Mouse (Mus musculus) forebrain, embryonic 13.5 days (tissue): ENCODE data around the gene Icos. TPM values are rescaled to one million over a fixed set of nuclear protein-coding genes. Genes with fewer than 3 reads are reported as not detected.
A peak's percentile ranks its signal among the peaks of the same experiment; 100 is the strongest.

Source experiments
- ATAC-seq: fragments of 200-750 bp; cut with Nextera tagmentation; 2 replicates; pipeline ENCODE4 v1.8.0; 2017
- H3K27ac ChIP-seq: fragments of 300-500 bp; sonication (generic); 2 replicates; pipeline ENCODE4 v1.5.1; 2015; ENCODE audit warnings: inconsistent platforms, mild to moderate bottlenecking, moderate library complexity
- H3K27me3 ChIP-seq: fragments of 300-500 bp; sonication (generic); 2 replicates; pipeline ENCODE4 v1.6.1; 2015; ENCODE audit warnings: mild to moderate bottlenecking, inconsistent platforms
- H3K36me3 ChIP-seq: fragments of 300-500 bp; sonication (generic); 2 replicates; pipeline ENCODE4 v1.6.1; 2015; ENCODE audit warnings: mild to moderate bottlenecking, inconsistent platforms; ENCODE audit not compliant: poor library complexity, severe bottlenecking
- H3K4me1 ChIP-seq: fragments of 300-500 bp; sonication (generic); 2 replicates; pipeline ENCODE4 v1.6.1; 2015; ENCODE audit warnings: inconsistent platforms
- H3K4me2 ChIP-seq: fragments of 300-500 bp; sonication (generic); 2 replicates; pipeline ENCODE4 v1.6.1; 2015; ENCODE audit warnings: inconsistent platforms, mild to moderate bottlenecking, moderate library complexity
- H3K4me3 ChIP-seq: fragments of 300-500 bp; sonication (generic); 2 replicates; pipeline ENCODE4 v1.5.1; 2015; ENCODE audit warnings: mild to moderate bottlenecking, inconsistent platforms
- H3K9ac ChIP-seq: fragments of 300-500 bp; sonication (generic); 2 replicates; pipeline ENCODE4 v1.6.1; 2015; ENCODE audit warnings: mild to moderate bottlenecking, inconsistent platforms
- H3K9me3 ChIP-seq: fragments of 300-500 bp; sonication (generic); replicated peaks from 2 replicates; pipeline ENCODE4 v1.6.1; 2016; ENCODE audit warnings: inconsistent platforms
- WGBS: fragments of 180-500 bp; shearing (Covaris S2); methylation state at CpG from one replicate; pipeline ENCODE4 v1.1.7; 2015; 5-methylcytosine and 5-hydroxymethylcytosine counted together
- polyA plus RNA-seq: library from polyadenylated mRNA; unstranded; fragments of >200 nt; fragmentation: Nextera tagmentation; extraction: Ambion mirVana; gene quantifications from 2 replicates; pipeline ENCODE4 v1.2.1, GENCODE M21; 2015

Gene Icos
- 0.06 TPM in 1 of 2 replicates, not detected in the other for polyA plus RNA-seq

DNA sequence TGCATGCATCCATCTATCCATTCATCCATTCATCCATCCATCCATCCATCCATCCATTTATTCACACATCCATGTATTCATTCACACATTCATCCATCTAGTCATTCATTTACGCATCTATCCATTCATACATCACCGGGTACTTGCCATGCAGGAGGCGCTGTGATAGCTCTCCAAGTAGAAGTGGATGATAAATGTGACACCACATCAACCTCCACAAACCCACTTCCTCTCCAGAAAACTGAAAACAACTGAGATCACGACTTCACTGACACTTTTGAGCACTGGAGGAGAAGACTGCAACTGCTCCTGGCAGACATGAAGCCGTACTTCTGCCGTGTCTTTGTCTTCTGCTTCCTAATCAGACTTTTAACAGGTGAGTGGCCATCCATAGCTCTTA lies at the start of gene Icos:
Gene Icos, plus strand, starts transcription at position 287 of the 400 bp plus-strand sequence.
- H3K4me3 ChIP-seq, result no peak within 1 kb of the TSS
- no peak within 1 kb of the TSS for H3K9ac ChIP-seq
- H3K36me3 ChIP-seq, result no peaks in the 10 kb centered on the region
- H3K4me2 ChIP-seq, result no peak within 1 kb of the TSS
- H3K27ac ChIP-seq, result no peak within 1 kb of the TSS
- 87% methylated on average over 6 of the region's 6 CpGs for WGBS
- H3K9me3 ChIP-seq, result no peaks in the 10 kb centered on the region
- no peaks in the 10 kb centered on the region for H3K27me3 ChIP-seq
- peaks cover 3% of the 10 kb centered on the region; the same call in 1 of the 2 replicates for H3K4me1 ChIP-seq
- ATAC-seq, result no peak

- WGBS, result 91% methylated on average over 3 of the region's 3 CpGs
- no peak overlapping the region for H3K9ac ChIP-seq
- H3K4me3 ChIP-seq, result no peak overlapping the region
These were observed 48.7 kb upstream of the Icos start for GRCm38 (mm10) chr1:60929036-60929435.

GRCm38 (mm10) chr1:60930397-60930796 lies 47.3 kb upstream of the Icos start:
- H3K36me3 ChIP-seq, result no peaks in the 10 kb centered on the region
- ATAC-seq, result no peak
- H3K4me3 ChIP-seq, result no peak overlapping the region
- no peaks in the 10 kb centered on the region for H3K9me3 ChIP-seq
- no peaks in the 10 kb centered on the region for H3K27me3 ChIP-seq
- WGBS, result 85% methylated on average over 7 of the region's 7 CpGs
- no peak overlapping the region for H3K9ac ChIP-seq
- H3K4me1 ChIP-seq, result no peaks in the 10 kb centered on the region
- H3K4me2 ChIP-seq, result no peak overlapping the region
- no peak overlapping the region for H3K27ac ChIP-seq

More at GRCm38 (mm10) chr1:60929036-60929435, 48.7 kb upstream of the Icos start:
- no peaks in the 10 kb centered on the region for H3K36me3 ChIP-seq
- no peaks in the 10 kb centered on the region for H3K9me3 ChIP-seq
- no peak overlapping the region for H3K4me2 ChIP-seq
- H3K4me1 ChIP-seq, result no peaks in the 10 kb centered on the region
- no peak for ATAC-seq
- no peak overlapping the region for H3K27ac ChIP-seq
- no peaks in the 10 kb centered on the region for H3K27me3 ChIP-seq

- Histone ChIP-seq H3K9ac (no peak overlapping the region), H3K36me3 (no peaks in the 10 kb centered on the region), H3K9me3 (no peaks in the 10 kb centered on the region), H3K4me2 (no peak overlapping the region), H3K27me3 (no peaks in the 10 kb centered on the region), H3K4me3 (no peak overlapping the region), H3K4me1 (no peaks in the 10 kb centered on the region), H3K27ac (no peak overlapping the region)
- ATAC-seq, result peak; percentile 76; the same call in 1 of the 2 replicates
- WGBS, result 51% methylated on average over 8 of the region's 8 CpGs
These were observed 41.7 kb upstream of the Icos start for GRCm38 (mm10) chr1:60935968-60936581.

- Histone ChIP-seq H3K9ac (no peak overlapping the region), H3K36me3 (no peaks in the 10 kb centered on the region), H3K9me3 (no peaks in the 10 kb centered on the region), H3K27me3 (no peaks in the 10 kb centered on the region), H3K27ac (no peak overlapping the region), H3K4me3 (no peak overlapping the region), H3K4me1 (no peaks in the 10 kb centered on the region), H3K4me2 (no peak overlapping the region)
- 85% methylated on average over 6 of the region's 6 CpGs for WGBS
- no peak for ATAC-seq
These were observed 40.6 kb upstream of the Icos start for GRCm38 (mm10) chr1:60936963-60937711.

- H3K4me2 ChIP-seq, result no peak overlapping the region
- H3K27ac ChIP-seq, result no peak overlapping the region
- no peak for ATAC-seq
- H3K36me3 ChIP-seq, result no peaks in the 10 kb centered on the region
- 82% methylated on average over 2 of the region's 2 CpGs for whole genome bisulfite sequencing
- H3K9ac ChIP-seq, result no peak overlapping the region
- H3K27me3 ChIP-seq, result no peaks in the 10 kb centered on the region
- H3K4me1 ChIP-seq, result no peaks in the 10 kb centered on the region
- no peak overlapping the region for H3K4me3 ChIP-seq
- H3K9me3 ChIP-seq, result no peaks in the 10 kb centered on the region
These were observed 39.5 kb upstream of the Icos start for GRCm38 (mm10) chr1:60938256-60938655.

DNA sequence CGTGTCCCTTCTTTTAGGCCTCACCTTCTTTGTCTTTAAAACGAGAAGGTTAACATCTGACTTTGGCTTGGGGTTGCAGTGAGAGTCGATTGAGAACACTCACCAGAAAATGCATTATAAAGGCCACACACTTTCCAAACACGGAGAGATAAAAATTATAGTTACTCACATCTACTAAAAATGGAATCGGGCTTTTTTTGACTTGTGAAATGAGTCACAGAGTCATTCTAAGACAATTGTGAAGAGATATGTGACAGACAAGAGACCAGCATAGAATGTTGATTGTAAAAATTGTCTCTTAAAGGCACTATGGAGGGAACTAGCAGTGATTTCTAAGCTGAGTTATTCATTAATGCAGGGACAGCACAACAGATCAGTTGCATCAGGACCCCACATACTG lies 38.8 kb upstream of the Icos start:
- Histone ChIP-seq H3K9me3 (no peaks in the 10 kb centered on the region), H3K4me1 (no peaks in the 10 kb centered on the region), H3K4me2 (no peak overlapping the region), H3K27ac (no peak overlapping the region), H3K36me3 (no peaks in the 10 kb centered on the region), H3K9ac (no peak overlapping the region), H3K4me3 (no peak overlapping the region), H3K27me3 (no peaks in the 10 kb centered on the region)
- ATAC-seq, result no peak
- 91% methylated on average over 5 of the region's 5 CpGs for WGBS

- no peaks in the 10 kb centered on the region for H3K27me3 ChIP-seq
- no peak overlapping the region for H3K27ac ChIP-seq
- WGBS, result 79% methylated on average over 3 of the region's 3 CpGs
- no peak for ATAC-seq
- H3K4me1 ChIP-seq, result no peaks in the 10 kb centered on the region
- no peak overlapping the region for H3K4me2 ChIP-seq
- H3K4me3 ChIP-seq, result no peak overlapping the region
- no peak overlapping the region for H3K9ac ChIP-seq
- H3K9me3 ChIP-seq, result no peaks in the 10 kb centered on the region
- no peaks in the 10 kb centered on the region for H3K36me3 ChIP-seq
These were observed 37.7 kb upstream of the Icos start for GRCm38 (mm10) chr1:60940023-60940422.

GRCm38 (mm10) chr1:60940620-60941019 lies 37.1 kb upstream of the Icos start:
- no peak for ATAC-seq
- WGBS, result 77% methylated on average over 1 of the region's 1 CpGs

GRCm38 (mm10) chr1:60941056-60942048 lies 36.4 kb upstream of the Icos start:
- H3K9me3 ChIP-seq, result no peaks in the 10 kb centered on the region
- no peaks in the 10 kb centered on the region for H3K27me3 ChIP-seq
- no peak overlapping the region for H3K9ac ChIP-seq
- H3K4me1 ChIP-seq, result no peaks in the 10 kb centered on the region
- H3K36me3 ChIP-seq, result no peaks in the 10 kb centered on the region
- no peak for ATAC-seq
- no peak overlapping the region for H3K4me2 ChIP-seq
- H3K27ac ChIP-seq, result no peak overlapping the region
- 95% methylated on average over 5 of the region's 5 CpGs for WGBS
- no peak overlapping the region for H3K4me3 ChIP-seq

More at GRCm38 (mm10) chr1:60940620-60941019, 37.1 kb upstream of the Icos start:
- Histone ChIP-seq H3K4me2 (no peak overlapping the region), H3K27me3 (no peaks in the 10 kb centered on the region), H3K27ac (no peak overlapping the region), H3K4me1 (no peaks in the 10 kb centered on the region), H3K9me3 (no peaks in the 10 kb centered on the region), H3K36me3 (no peaks in the 10 kb centered on the region), H3K4me3 (no peak overlapping the region), H3K9ac (no peak overlapping the region)

DNA sequence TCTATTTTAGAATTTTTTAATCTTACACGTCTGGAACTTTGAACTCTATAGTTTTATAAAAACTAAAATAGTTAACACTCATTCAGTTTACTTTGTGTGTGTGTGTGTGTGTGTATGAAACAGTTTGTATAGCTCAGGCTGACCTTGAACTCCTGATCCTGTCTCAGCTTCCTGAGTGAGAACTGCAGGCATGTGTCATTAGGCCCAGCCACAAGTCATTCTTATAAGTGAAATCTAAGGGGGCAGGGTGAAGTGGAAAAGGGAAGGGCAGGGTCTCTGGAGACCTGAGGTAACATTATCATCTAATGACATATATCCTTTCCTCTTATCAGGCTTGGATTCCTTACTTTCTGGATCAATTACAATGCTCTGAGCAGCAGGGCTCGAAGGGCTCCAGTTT lies 34.8 kb upstream of the Icos start:
- WGBS, result 86% methylated on average over 2 of the region's 2 CpGs
- no peaks in the 10 kb centered on the region for H3K9me3 ChIP-seq
- H3K27ac ChIP-seq, result no peak overlapping the region
- no peaks in the 10 kb centered on the region for H3K27me3 ChIP-seq
- H3K4me2 ChIP-seq, result no peak overlapping the region
- H3K4me1 ChIP-seq, result no peaks in the 10 kb centered on the region
- no peak overlapping the region for H3K4me3 ChIP-seq
- H3K36me3 ChIP-seq, result no peaks in the 10 kb centered on the region
- no peak overlapping the region for H3K9ac ChIP-seq
- no peak for ATAC-seq
